Mouse (Mus musculus): Measurements from ENCODE around the gene Ppara.

GRCm38 (mm10) chr15:85702411-85702951 lies 32.3 kb upstream of the Ppara start:
- TF ChIP-seq CTCF (IDR thresholded peaks at IDR 0.05; ENCODE audit: control insufficient read depth, insufficient read depth, low read length) (no peak), POLR2A (IDR thresholded peaks at IDR 0.05; ENCODE audit: borderline replicate concordance, control insufficient read depth, low read depth, low read length) (no peak)

All from bone marrow, adult 2 months (tissue).